Mouse (Mus musculus) stomach, postnatal 0 days (tissue): ENCODE measurements around the gene Ulk3.

ENCODE experiments used
- CTCF ChIP-seq: IDR thresholded peaks from 2 replicates; pipeline ENCODE4 v1.5.1; 2016; ENCODE audit warnings: antibody characterized with exemption, low read depth, mild to moderate bottlenecking, moderate library complexity
- EP300 ChIP-seq: optimal IDR thresholded peaks from 2 replicates; pipeline ENCODE3; 2016; ENCODE audit warnings: antibody characterized with exemption

DNA sequence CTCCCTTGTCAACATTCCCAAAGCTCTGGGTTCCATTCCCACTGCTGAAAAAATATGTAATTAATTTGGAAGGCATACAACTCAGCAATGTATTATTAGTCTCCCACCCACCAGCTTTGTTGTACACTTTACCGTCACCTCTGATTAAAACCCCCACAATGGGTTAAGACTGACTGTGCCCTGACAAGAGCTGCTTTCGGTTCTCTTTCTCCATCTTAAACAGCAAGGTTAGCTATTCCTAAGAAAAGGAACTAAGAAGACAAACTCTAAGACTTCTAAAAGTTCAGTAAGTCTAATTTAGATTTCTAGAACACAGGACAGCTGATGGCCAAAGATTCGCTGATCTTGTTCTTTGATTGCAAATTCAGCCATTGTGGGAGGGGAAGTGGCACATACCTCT is 32.0 kb upstream of the Ulk3 start:
- TF ChIP-seq CTCF = no peak
- no peak for TF ChIP-seq EP300
